Mouse (Mus musculus): Measurements from ENCODE around the gene Tob1. TPM values are rescaled to one million over a fixed set of nuclear protein-coding genes. Genes with fewer than 3 reads are reported as not detected.
A peak's percentile ranks its signal among the peaks of the same experiment; 100 is the strongest.

Gene Tob1
- polyA plus RNA-seq, 1 experiment from 2014 or later, result 22.1 TPM

GRCm38 (mm10) chr11:94238786-94239185 lies 27.5 kb downstream of the Tob1 start:
- no peaks in the 10 kb centered on the region for H3K36me3 ChIP-seq (replicated peaks)
- 92% methylated on average over 8 of the region's 8 CpGs for WGBS
- peaks cover 44% of the 10 kb centered on the region for H3K4me1 ChIP-seq
- no peaks in the 10 kb centered on the region for H3K9me3 ChIP-seq
- H3K4me3 ChIP-seq, result no peak overlapping the region
- DNase-seq (ENCODE audit: low spot score), result no peak
- no peak overlapping the region for H3K27ac ChIP-seq (replicated peaks)
- H3K27me3 ChIP-seq (replicated peaks; ENCODE audit: low read depth, poor library complexity, severe bottlenecking), result peaks cover 29% of the 10 kb centered on the region

- H3K9me3 ChIP-seq, result no peaks in the 10 kb centered on the region
- no peak overlapping the region for H3K4me3 ChIP-seq
- peaks cover 53% of the 10 kb centered on the region for H3K4me1 ChIP-seq
- peak overlapping the region; percentile 58 for H3K27ac ChIP-seq (replicated peaks)
- 40% methylated on average over 9 of the region's 9 CpGs for WGBS
- no peak for DNase-seq (ENCODE audit: low spot score)
- H3K27me3 ChIP-seq (replicated peaks; ENCODE audit: low read depth, poor library complexity, severe bottlenecking), result peaks cover 38% of the 10 kb centered on the region
- H3K36me3 ChIP-seq (replicated peaks), result no peaks in the 10 kb centered on the region
Measured at GRCm38 (mm10) chr11:94239706-94240105, 28.5 kb downstream of the Tob1 start.

GRCm38 (mm10) chr11:94242760-94243421 lies 31.6 kb downstream of the Tob1 start:
- Histone ChIP-seq H3K4me3 (peak overlapping the region; percentile 49), H3K4me1 (peaks cover 73% of the 10 kb centered on the region), H3K9me3 (no peaks in the 10 kb centered on the region), H3K27ac (replicated peaks) (peak overlapping the region; percentile 80), H3K36me3 (replicated peaks) (no peaks in the 10 kb centered on the region), H3K27me3 (replicated peaks; ENCODE audit: low read depth, poor library complexity, severe bottlenecking) (peaks cover 42% of the 10 kb centered on the region)
- DNase-seq (ENCODE audit: low spot score), result peak; percentile 72
- 2% methylated on average over 29 of the region's 29 CpGs for WGBS

GRCm38 (mm10) chr11:94243422-94244180 lies 32.3 kb downstream of the Tob1 start:
- Histone ChIP-seq H3K36me3 (replicated peaks) (no peaks in the 10 kb centered on the region), H3K4me3 (peak overlapping the region; percentile 49), H3K4me1 (peaks cover 73% of the 10 kb centered on the region), H3K27me3 (replicated peaks; ENCODE audit: low read depth, poor library complexity, severe bottlenecking) (peaks cover 42% of the 10 kb centered on the region), H3K9me3 (no peaks in the 10 kb centered on the region), H3K27ac (replicated peaks) (peak overlapping the region; percentile 80)
- WGBS, result 28% methylated on average over 15 of the region's 15 CpGs
- peak; percentile 37 for DNase-seq (ENCODE audit: low spot score)

- Histone ChIP-seq H3K4me3 (no peak overlapping the region), H3K4me1 (peaks cover 71% of the 10 kb centered on the region), H3K27me3 (replicated peaks; ENCODE audit: low read depth, poor library complexity, severe bottlenecking) (peaks cover 42% of the 10 kb centered on the region), H3K36me3 (replicated peaks) (no peaks in the 10 kb centered on the region), H3K9me3 (no peaks in the 10 kb centered on the region), H3K27ac (replicated peaks) (peak overlapping the region; percentile 85)
- WGBS, result 51% methylated on average over 9 of the region's 9 CpGs
- no peak for DNase-seq (ENCODE audit: low spot score)
Measured at GRCm38 (mm10) chr11:94244385-94244784, 33.1 kb downstream of the Tob1 start.

- H3K9me3 ChIP-seq, result no peaks in the 10 kb centered on the region
- H3K27ac ChIP-seq (replicated peaks), result peak within 1 kb of the TSS; percentile 85
- no peaks in the 10 kb centered on the region for H3K36me3 ChIP-seq (replicated peaks)
- peaks cover 60% of the 10 kb centered on the region for H3K4me1 ChIP-seq
- peak within 1 kb of the TSS; percentile 28; the same call in 1 of the 2 replicates for H3K4me3 ChIP-seq
- WGBS, result 41% methylated on average over 17 of the region's 17 CpGs
- peak; percentile 90 for DNase-seq (ENCODE audit: low spot score)
- H3K27me3 ChIP-seq (replicated peaks; ENCODE audit: low read depth, poor library complexity, severe bottlenecking), result peaks cover 37% of the 10 kb centered on the region
Measured at GRCm38 (mm10) chr11:94245955-94246788, 34.9 kb downstream of the Tob1 start, which contains the start of gene Wfikkn2. TSS of gene Wfikkn2 (minus strand) at chr11:94246005.

GRCm38 (mm10) chr11:94246789-94247061 lies 35.5 kb downstream of the Tob1 start:
- no peak for DNase-seq (ENCODE audit: low spot score)
- Histone ChIP-seq H3K4me3 (peak overlapping the region; percentile 4; the same call in 1 of the 2 replicates), H3K27me3 (replicated peaks; ENCODE audit: low read depth, poor library complexity, severe bottlenecking) (peaks cover 32% of the 10 kb centered on the region), H3K27ac (replicated peaks) (peak overlapping the region; percentile 85), H3K4me1 (peaks cover 60% of the 10 kb centered on the region), H3K36me3 (replicated peaks) (no peaks in the 10 kb centered on the region), H3K9me3 (no peaks in the 10 kb centered on the region)
- WGBS, result 59% methylated on average over 8 of the region's 8 CpGs

- no peaks in the 10 kb centered on the region for H3K4me1 ChIP-seq
- 86% methylated on average over 9 of the region's 9 CpGs for WGBS
- DNase-seq (ENCODE audit: low spot score), result no peak
- H3K4me3 ChIP-seq, result no peak overlapping the region
- no peaks in the 10 kb centered on the region for H3K9me3 ChIP-seq
- H3K27ac ChIP-seq (replicated peaks), result no peak overlapping the region
- H3K36me3 ChIP-seq (replicated peaks), result no peaks in the 10 kb centered on the region
- H3K27me3 ChIP-seq (replicated peaks; ENCODE audit: low read depth, poor library complexity, severe bottlenecking), result no peaks in the 10 kb centered on the region
Measured at GRCm38 (mm10) chr11:94253156-94253555, 41.9 kb downstream of the Tob1 start.

GRCm38 (mm10) chr11:94253691-94254090 lies 42.4 kb downstream of the Tob1 start:
- no peaks in the 10 kb centered on the region for H3K36me3 ChIP-seq (replicated peaks)

GRCm38 (mm10) chr11:94255733-94256132 lies 44.5 kb downstream of the Tob1 start:
- Histone ChIP-seq H3K4me3 (no peak overlapping the region), H3K4me1 (no peaks in the 10 kb centered on the region), H3K36me3 (replicated peaks) (no peaks in the 10 kb centered on the region), H3K27ac (replicated peaks) (no peak overlapping the region), H3K27me3 (replicated peaks; ENCODE audit: low read depth, poor library complexity, severe bottlenecking) (no peaks in the 10 kb centered on the region), H3K9me3 (no peaks in the 10 kb centered on the region)
- 76% methylated on average over 5 of the region's 5 CpGs for WGBS
- DNase-seq (ENCODE audit: low spot score), result no peak

More at GRCm38 (mm10) chr11:94253691-94254090, 42.4 kb downstream of the Tob1 start:
- Histone ChIP-seq H3K4me3 (no peak overlapping the region), H3K4me1 (no peaks in the 10 kb centered on the region), H3K27me3 (replicated peaks; ENCODE audit: low read depth, poor library complexity, severe bottlenecking) (no peaks in the 10 kb centered on the region), H3K9me3 (no peaks in the 10 kb centered on the region), H3K27ac (replicated peaks) (no peak overlapping the region)
- 88% methylated on average over 10 of the region's 10 CpGs for WGBS
- DNase-seq (ENCODE audit: low spot score), result no peak

GRCm38 (mm10) chr11:94257987-94258386 lies 46.7 kb downstream of the Tob1 start:
- Histone ChIP-seq H3K9me3 (no peaks in the 10 kb centered on the region; the same call in 1 of the 2 replicates), H3K36me3 (replicated peaks) (no peaks in the 10 kb centered on the region), H3K4me3 (no peak overlapping the region), H3K27me3 (replicated peaks; ENCODE audit: low read depth, poor library complexity, severe bottlenecking) (0 out of 2 replicates have a peak, but pooled peaks cover 3% of the 10 kb centered on the region), H3K4me1 (peaks cover 7% of the 10 kb centered on the region; the same call in 1 of the 2 replicates), H3K27ac (replicated peaks) (no peak overlapping the region)
- WGBS, result 82% methylated on average over 14 of the region's 14 CpGs
- DNase-seq (ENCODE audit: low spot score), result no peak

- Histone ChIP-seq H3K9me3 (no peaks in the 10 kb centered on the region; the same call in 1 of the 2 replicates), H3K27me3 (replicated peaks; ENCODE audit: low read depth, poor library complexity, severe bottlenecking) (0 out of 2 replicates have a peak, but pooled peaks cover 3% of the 10 kb centered on the region), H3K4me3 (no peak overlapping the region), H3K4me1 (peaks cover 14% of the 10 kb centered on the region), H3K27ac (replicated peaks) (no peak overlapping the region), H3K36me3 (replicated peaks) (no peaks in the 10 kb centered on the region)
- no peak for DNase-seq (ENCODE audit: low spot score)
- 69% methylated on average over 4 of the region's 4 CpGs for WGBS
Measured at GRCm38 (mm10) chr11:94259814-94260213, 48.6 kb downstream of the Tob1 start.
